Mouse (Mus musculus) layer of hippocampus, postnatal 10 days (tissue): Measurements from ENCODE around the gene 5330417C22Rik. TPM values are rescaled to one million over a fixed set of nuclear protein-coding genes. Genes with fewer than 3 reads are reported as not detected.

Experiments used
- DNase-seq, 2 experiments: peaks; one replicate each; pipeline ENCODE4 v3.0.0; 2021; ENCODE audit warnings: low spot score in 2 of 2
- microRNA-seq, 2 experiments: library from miRNA; unstranded; fragments of <30 nt; microRNA quantifications; one replicate each; pipeline ENCODE4 v1.2.0; 2021
- total RNA-seq, 2 experiments: library from RNA; stranded (reverse); gene quantifications; 2 replicates each; pipeline ENCODE4 v1.2.3; 2021

The 5330417C22Rik gene
- total RNA-seq, 2 experiments from 2014 or later, result 16.8 to 22.0 TPM

DNA sequence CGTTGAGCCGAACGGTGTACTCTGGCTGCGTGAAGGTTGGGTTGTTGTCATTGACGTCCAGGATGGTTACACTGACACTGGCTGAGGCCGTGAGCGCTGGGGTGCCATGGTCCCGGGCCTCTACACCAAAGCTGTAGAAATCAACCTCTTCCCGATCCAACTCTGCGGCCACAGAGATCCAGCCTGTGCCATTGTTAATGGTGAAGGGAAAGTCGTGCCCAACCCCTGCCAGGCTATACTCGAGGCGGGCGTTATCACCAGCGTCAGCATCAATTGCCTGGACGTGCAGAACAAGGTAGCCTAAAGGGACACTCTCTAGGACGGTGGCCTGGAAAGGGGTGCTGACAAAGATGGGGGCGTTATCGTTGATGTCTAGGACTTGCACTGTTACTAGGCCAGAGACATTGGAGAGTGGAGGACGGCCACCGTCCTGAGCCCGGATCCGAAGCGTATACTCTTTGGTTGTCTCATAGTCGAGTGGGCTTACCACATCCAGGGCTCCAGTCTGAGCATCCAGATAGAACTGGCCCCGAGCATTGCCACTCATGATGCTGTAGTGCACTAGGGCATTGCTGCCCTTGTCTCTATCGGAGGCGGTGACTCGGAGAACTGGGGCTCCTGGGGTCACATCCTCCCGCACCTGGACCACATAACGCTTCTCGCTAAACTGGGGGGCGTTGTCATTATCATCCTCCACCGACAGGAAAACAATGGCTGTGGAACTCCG is 122.5 kb downstream of the 5330417C22Rik start:
- DNase-seq, result no peak

- peak; percentile 61 to 63 for DNase-seq
Observed at GRCm38 (mm10) chr3:108411754-108412121, 124.6 kb downstream of the 5330417C22Rik start.

- no peak for DNase-seq
Observed at GRCm38 (mm10) chr3:108411026-108411753, 125.1 kb downstream of the 5330417C22Rik start.

DNA sequence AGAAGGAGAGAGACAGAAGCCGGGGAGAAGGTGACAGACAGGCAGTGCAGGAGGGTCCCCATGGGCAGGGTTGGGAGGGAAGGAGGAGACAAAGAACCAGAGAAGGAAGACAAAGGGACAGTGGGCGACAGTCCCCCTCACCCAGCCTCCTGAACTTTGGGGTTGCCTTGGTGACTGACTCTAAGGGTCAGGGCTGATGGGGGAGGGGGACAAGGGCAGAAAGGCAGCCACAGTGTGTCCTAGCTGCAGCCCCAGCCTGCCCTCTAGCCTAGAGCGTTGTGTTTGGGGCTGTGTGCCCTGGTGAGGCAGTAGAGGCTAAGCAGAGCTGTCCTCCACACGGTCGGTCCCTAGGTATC is 126.0 kb downstream of the 5330417C22Rik start:
- DNase-seq, result no peak

DNA sequence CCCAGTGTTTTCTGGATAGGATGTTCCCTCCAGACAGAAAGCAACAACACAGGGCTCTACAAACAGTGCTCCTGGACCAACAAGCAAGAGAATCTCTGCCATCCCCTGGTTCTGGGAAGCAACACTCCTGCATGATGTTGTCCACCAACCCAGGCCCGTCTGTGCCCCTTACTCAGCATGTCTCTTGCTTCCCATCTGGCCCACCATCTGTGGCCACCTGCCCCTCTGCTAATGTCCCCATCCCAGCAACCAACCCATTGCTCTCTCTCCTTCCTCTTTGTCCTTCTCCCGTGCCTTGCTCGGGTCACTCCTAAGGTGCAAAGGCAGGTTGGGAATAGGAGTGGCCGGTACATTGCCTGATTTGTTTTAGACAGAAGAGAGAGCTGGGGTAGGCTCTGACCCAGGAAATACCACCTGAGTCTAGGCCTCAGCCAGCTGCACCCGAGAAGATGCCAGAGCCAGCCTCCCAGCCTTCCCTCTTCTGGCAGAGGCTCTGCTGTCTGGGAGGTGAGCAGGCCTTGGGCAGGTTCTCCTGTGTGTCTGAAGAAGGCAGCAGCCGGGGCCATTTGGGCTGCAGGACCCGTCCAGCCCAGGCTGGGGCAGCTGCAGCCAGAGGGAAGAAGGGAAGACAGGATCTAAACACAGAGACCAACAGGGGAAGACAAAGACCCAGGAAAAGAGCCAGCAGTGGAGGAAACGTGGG is 126.5 kb downstream of the 5330417C22Rik start:
- DNase-seq, result no peak

DNA sequence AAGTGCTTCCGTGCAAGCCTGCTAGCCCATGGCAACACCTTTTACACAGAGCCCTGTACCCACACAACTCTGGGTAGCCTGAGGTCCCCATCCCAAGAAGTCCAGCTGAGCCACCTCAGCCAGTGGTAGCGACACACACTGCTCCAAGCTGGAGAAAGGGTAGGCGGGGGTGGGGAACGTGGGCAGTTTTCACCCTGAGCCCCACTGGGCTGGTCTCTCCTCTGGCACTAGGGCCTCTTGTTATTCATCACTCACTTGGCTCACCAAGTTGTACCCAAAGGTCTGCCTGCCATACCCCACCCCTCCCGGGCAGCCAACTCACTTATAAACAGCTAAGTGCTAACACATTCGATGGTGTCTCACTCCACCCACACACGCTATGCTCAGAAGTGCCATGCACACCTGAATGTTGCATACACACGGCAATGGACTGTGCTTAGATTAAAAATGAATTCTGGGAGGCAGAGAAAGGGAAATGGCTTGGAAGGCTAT is 127.8 kb downstream of the 5330417C22Rik start:
- no peak for DNase-seq

DNA sequence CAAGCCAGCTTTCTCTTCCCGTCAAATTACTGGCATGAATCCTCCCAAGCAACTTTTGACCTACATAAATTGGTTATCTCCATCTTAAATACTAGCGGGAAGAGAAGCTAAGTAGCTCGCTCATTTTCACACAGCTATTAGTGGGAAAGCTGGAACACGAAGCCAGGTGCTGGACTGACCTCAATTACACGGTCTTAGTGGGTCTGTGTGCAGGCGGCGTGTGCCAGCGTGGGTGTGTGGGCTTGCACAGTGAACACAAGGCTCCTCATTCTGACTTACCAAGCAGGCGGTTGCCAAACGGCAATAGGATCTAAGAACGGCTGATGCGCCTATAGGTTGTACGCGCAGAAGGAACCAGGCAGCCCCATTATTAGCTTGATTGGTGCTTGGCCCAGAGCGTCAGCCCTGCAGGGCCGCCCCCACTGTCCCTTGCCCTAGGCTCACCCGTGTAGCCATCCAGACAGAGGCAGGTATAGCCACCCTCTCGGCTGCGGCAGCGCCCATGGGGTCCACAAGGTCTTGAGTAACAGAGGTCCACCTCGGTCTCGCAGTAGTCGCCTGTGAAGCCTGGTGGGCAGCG is 129.9 kb downstream of the 5330417C22Rik start:
- DNase-seq, result no peak

Small RNA genes within 50 kb of the gene (microRNA-seq; reads per million reads assigned to microRNA genes)
- 0 reads per million in 2 experiments for gene Gm22860

Other genes starting within 250 kb of the 5330417C22Rik start
- under 1 TPM in 1 of 2 experiments, not detected in 1; 0.36 TPM for gene Mybphl, start 171.6 kb downstream of the 5330417C22Rik start, total RNA-seq
- 10 to 100 TPM; 12.5 to 12.8 TPM for gene Psrc1, start 152.7 kb downstream of the 5330417C22Rik start, total RNA-seq
- gene Celsr2, start 121.0 kb downstream of the 5330417C22Rik start, total RNA-seq, result 100 to 1,000 TPM; 177 to 179 TPM
- gene Sars, start 91.3 kb downstream of the 5330417C22Rik start, total RNA-seq, result 100 to 1,000 TPM; 215 TPM
- gene 1700013F07Rik, start 2.4 kb downstream of the 5330417C22Rik start, total RNA-seq, result 1 to 10 TPM; 2.1 to 2.7 TPM
- 10 to 100 TPM; 43.3 to 43.8 TPM for gene Tmem167b, start 25.9 kb upstream of the 5330417C22Rik start, total RNA-seq
- 10 to 100 TPM; 33.1 to 33.2 TPM for gene Taf13, start 35.2 kb upstream of the 5330417C22Rik start, total RNA-seq
- 100 to 1,000 TPM; 130 to 141 TPM for gene Wdr47, start 54.7 kb upstream of the 5330417C22Rik start, total RNA-seq
- gene Clcc1, start 117.4 kb upstream of the 5330417C22Rik start, total RNA-seq, result 10 to 100 TPM; 25.1 to 25.7 TPM
- 10 to 100 TPM; 13.5 to 20.4 TPM for gene Gpsm2, start 185.8 kb upstream of the 5330417C22Rik start, total RNA-seq
- not detected for gene Aknad1, start 203.1 kb upstream of the 5330417C22Rik start, total RNA-seq